Mouse (Mus musculus): ENCODE results near the gene Sirt4.

Gene Sirt4

GRCm38 (mm10) chr5:115465642-115466420 is 18.7 kb downstream of the Sirt4 start, which contains the start of gene Pla2g1b:
Pla2g1b (plus strand) TSS chr5:115466262.
- DNase-seq: no peak

DNA sequence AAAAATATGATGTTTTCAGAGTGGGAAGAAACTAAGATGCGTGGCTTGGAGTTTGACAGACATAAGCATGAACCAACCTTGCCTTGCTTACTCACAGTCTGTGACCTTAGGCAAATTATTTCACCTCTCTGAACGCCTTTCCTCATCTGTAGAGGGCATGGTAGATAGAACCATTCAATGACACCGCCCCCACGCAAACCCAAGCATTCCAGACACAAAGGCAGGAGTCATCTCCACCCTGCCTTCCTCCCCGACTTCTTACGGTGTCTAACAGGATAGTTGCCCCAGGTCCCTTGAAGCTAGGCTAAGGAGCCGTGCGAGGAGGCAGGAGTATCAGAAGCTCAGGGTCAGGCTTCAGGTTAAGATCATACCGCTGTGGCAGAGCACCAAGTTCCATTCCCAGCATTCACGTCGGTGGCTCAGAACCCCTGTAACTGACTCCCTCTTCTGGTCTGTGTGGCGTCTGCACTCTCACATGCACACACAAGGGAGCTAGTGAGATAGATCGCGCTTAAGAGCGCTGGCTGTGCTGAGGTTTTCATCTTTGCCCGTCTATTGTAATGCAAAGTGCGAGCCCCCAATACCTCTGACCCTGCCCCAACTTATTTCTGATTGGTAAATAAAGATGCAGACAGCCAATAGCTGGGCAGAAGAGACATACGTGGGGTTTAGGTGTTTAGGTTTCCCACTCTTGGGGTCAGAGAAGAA is 20.0 kb downstream of the Sirt4 start:
- DNase-seq: no peak

DNA sequence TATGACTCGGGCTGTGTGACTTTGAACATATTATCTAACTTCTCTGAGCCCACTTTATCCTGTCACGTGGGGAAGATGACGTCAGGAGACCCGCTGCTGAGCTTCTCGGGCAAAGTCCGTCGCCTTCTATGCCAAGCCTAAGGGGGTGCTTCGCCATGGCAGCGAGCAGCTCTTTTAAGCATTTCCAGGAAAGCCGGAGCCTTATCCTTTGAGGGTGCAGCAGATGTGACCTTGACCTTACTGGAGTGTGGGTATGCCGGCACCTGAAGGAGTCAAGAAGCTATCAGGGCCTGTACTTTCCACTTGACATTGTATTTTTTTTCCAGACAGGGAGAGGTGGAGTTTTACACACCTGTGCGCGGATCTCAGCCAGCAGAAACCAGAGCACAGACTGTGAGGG is 25.6 kb downstream of the Sirt4 start:
- DNase-seq: no peak

- no peak for DNase-seq
These were observed 28.7 kb downstream of the Sirt4 start for GRCm38 (mm10) chr5:115455838-115456237.

- no peak for DNase-seq
These were observed 30.0 kb downstream of the Sirt4 start for GRCm38 (mm10) chr5:115454422-115455090.

GRCm38 (mm10) chr5:115450410-115451317 is 33.9 kb downstream of the Sirt4 start:
- no peak for DNase-seq

GRCm38 (mm10) chr5:115449247-115449646 is 35.3 kb downstream of the Sirt4 start:
- no peak for DNase-seq

DNA sequence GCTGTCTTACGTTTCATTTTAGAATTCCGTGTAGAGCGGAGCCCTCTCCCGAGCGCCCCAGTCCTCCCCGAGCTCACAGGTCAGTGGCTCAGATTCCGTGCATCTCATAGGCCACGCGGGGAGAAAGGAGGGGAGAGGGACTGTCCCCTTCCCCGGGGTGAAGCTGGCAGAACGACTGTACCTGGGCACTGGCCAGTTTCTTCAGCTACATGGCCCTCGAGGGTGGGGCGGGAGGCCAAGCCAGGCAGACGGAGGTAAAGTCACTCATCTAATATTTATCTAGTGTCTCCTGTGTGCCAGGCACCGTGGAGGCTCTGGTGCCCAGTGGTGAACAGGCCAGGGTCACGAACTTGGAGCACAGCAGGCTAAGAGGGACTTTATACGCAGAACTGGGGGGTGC is 37.4 kb downstream of the Sirt4 start:
- DNase-seq: no peak

- DNase-seq: no peak
These were observed 40.4 kb downstream of the Sirt4 start for GRCm38 (mm10) chr5:115444130-115444529.

DNA sequence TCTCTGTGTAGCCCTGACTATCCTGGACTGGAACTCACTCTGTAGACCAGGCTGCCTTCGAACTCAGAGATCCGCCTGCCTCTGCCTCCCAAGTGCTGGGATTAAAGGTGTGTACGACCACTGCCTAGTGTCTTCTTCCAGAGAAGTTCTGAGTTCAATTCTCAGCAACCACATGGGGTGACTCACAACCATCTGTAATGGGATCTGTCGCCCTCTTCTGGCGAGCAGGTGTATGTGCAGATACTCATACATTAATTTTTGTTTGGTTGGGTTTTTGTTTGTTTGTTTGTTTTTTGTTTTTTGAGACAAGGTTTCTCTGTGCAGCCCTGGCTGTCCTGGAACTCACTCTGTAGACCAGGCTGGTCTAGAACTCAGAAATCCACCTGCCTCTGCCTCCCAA is 41.9 kb downstream of the Sirt4 start:
- peak; percentile 59 for DNase-seq

DNA sequence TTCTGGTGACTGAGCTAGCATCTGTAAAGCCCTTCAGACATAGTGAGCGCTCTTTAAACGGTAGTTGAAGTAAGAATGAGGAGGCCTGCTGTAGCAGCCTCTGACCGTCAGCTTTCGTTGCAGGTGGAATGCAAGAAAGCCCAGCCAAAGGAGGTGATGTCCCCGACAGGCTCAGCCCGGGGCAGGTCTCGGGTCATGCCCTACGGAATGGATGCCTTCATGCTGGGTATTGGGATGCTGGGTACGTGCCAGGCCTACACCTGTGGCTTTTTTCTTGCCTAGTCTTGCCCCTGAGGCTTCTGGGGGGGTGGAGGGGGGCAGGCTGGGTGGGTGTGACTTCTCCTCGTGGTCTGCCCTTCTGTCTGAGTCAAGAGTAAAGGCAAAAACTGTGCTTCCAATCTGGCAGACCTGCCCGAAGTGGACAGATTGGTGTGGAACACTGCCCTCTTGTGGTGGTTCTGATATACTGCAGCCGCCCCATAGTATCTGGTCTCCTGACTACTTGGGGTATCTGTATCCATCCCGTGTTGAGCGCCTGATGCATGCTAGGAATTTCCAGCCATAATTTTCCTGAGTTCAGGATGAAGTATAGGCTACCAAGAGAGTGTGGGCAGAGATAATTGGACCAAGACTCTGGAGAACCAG is 43.2 kb downstream of the Sirt4 start:
- peak; percentile 73 for DNase-seq

DNA sequence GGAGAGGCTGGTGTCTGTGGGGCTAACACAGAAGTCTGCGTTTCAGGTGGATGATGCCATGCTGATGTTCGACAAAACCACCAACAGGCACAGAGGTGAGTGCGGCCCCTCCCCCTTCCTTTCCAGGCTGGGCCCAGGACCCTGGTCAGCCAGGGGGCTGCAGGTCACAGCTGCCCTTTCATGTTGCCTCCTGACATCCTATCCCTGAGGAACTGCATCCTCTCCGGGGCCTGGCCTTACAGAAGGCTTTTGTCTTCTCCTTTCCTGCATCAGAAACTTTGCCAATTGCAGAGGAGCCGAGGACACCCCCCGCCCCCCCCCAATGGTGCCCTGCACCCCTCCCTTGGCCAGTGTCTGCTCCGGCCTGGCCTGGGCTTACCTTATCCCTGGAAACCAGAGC is 45.9 kb downstream of the Sirt4 start:
- no peak for DNase-seq

DNA sequence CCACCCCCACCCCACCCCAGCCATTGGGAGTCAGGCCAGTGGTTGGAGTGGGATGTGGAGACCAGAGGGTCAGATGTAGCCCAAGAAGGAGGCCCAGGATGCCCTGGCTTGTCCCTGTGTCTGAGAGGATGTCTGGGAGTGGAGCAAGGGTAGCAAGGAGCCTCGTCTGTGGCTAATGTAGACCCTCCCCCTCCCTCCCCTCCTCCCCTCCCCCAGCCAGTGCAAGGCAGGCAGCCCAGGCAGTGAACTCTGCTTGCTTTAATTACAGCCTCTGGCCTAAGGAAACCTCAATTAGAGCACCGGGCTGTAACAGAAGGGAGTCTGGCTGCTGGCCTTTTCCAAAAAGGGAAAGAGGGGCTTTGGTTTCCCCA is 46.6 kb downstream of the Sirt4 start:
- no peak for DNase-seq

GRCm38 (mm10) chr5:115437242-115437944 is 47.1 kb downstream of the Sirt4 start:
- DNase-seq: no peak

GRCm38 (mm10) chr5:115436421-115437124 is 48.0 kb downstream of the Sirt4 start:
- peak; percentile 22 for DNase-seq

DNA sequence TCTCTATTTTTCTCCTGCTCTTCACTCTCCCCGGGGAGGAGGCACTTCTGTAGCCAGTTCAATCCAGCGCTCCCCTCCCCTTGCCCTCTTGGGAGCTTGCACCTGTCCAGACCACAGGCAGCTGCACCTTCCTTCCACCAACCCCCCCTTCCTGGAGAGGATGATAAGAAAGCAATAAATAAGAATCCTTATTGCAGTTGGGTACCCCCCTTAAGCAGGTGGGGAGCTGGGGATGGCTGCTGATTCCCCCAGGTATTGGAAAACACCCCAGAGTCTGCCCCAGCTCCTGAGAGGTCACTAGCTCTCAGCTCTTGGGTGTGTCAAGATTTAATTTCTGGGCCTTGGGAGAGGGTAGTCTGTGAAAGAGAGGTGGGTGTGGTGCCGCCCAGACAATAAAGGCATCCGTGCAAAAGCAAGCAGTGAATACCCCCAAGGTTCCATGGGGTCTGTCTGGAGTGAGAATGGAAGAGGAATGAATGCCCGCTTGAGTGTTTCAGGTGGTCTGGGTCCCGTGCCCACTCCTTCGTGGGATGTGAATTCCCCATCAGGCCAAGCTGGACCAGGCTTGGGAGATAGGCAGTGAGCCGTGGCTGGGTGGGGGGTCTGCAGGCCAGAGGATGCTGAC is 48.7 kb downstream of the Sirt4 start:
- DNase-seq: no peak

- no peak for DNase-seq
These were observed 49.4 kb downstream of the Sirt4 start for GRCm38 (mm10) chr5:115434853-115435754.

- DNase-seq: no peak
These were observed 50.2 kb downstream of the Sirt4 start for GRCm38 (mm10) chr5:115434280-115434852.

- no peak for DNase-seq
These were observed 51.3 kb downstream of the Sirt4 start for GRCm38 (mm10) chr5:115433191-115433590.
